Mouse (Mus musculus) erythroblast, embryonic 14.5 days (primary cell): ENCODE results near the gene Tob2.

Experiments used
- GATA1 ChIP-seq: IDR thresholded peaks from 2 replicates; pipeline ENCODE4 v1.6.1; 2012; ENCODE audit warnings: low read length, inconsistent platforms, mixed read lengths
- TAL1 ChIP-seq: IDR thresholded peaks from 3 replicates; pipeline ENCODE4 v1.6.1; 2012; ENCODE audit warnings: low read length, inconsistent platforms, mixed read lengths

- TF ChIP-seq TAL1 (no peak), GATA1 (no peak)
Observed at GRCm38 (mm10) chr15:81845033-81845625, 13.5 kb downstream of the Tob2 start.
